Mouse (Mus musculus) CH12.LX (cell line): ENCODE data around the gene Cyp2d40. TPM values are rescaled to one million over a fixed set of nuclear protein-coding genes. Genes with fewer than 3 reads are reported as not detected.

ENCODE experiments used
- DNase-seq: peaks from one replicate; pipeline ENCODE4 v3.0.0-alpha.2; 2013; ENCODE audit errors: extremely low read depth
- H3K27ac ChIP-seq: 2 replicates; pipeline ENCODE4 v1.5.1; 2012; ENCODE audit warnings: low read depth, mild to moderate bottlenecking, control low read depth, moderate library complexity; ENCODE audit not compliant: insufficient read depth
- H3K27me3 ChIP-seq: replicated peaks from 2 replicates; pipeline ENCODE3; 2012; ENCODE audit warnings: inconsistent platforms
- H3K36me3 ChIP-seq, 2 experiments: replicated peaks in 1 of 2; 2 replicates each; pipeline versions ENCODE3 to v1.6.1; 2012; ENCODE audit warnings: inconsistent platforms in 1 of 2, low read length in 1 of 2, mild to moderate bottlenecking in 1 of 2, mixed read lengths in 1 of 2, moderate library complexity in 1 of 2; ENCODE audit not compliant: control insufficient read depth in 1 of 2, insufficient read depth in 1 of 2
- H3K4me1 ChIP-seq, 2 experiments: 2 replicates each; pipeline ENCODE4 v1.6.1; 2012; ENCODE audit warnings: inconsistent platforms in 1 of 2, moderate library complexity in 1 of 2; ENCODE audit not compliant: insufficient read depth in 2 of 2, control insufficient read depth in 1 of 2
- H3K4me2 ChIP-seq: 2 replicates; pipeline ENCODE4 v1.6.1; 2012; ENCODE audit warnings: low read depth, mild to moderate bottlenecking, control low read depth; ENCODE audit not compliant: poor library complexity, insufficient read depth, severe bottlenecking
- H3K4me3 ChIP-seq, 3 experiments: fragments of 150-350 bp in 1 of 3; sonication (generic) in 1 of 3; replicated peaks in 1 of 3; 2 replicates each; pipeline versions ENCODE3 to v1.5.1; 2011 to 2012; ENCODE audit warnings: low read depth in 2 of 3, low read length in 2 of 3, mild to moderate bottlenecking in 2 of 3, moderate library complexity in 2 of 3, control low read depth in 1 of 3, improper control_type of control experiment in 1 of 3, inconsistent platforms in 1 of 3, mixed read lengths in 1 of 3; ENCODE audit not compliant: poor library complexity in 1 of 3
- H3K79me2 ChIP-seq: replicated peaks from 2 replicates; pipeline ENCODE4 v1.6.1; 2012; ENCODE audit warnings: mild to moderate bottlenecking, moderate library complexity; ENCODE audit not compliant: control insufficient read depth, poor library complexity, insufficient read depth, severe bottlenecking; ENCODE audit errors: extremely low read depth
- H3K9ac ChIP-seq: 2 replicates; pipeline ENCODE4 v1.6.1; 2012; ENCODE audit warnings: low read depth, mild to moderate bottlenecking, control low read depth, moderate library complexity; ENCODE audit not compliant: insufficient read depth
- H3K9me3 ChIP-seq: replicated peaks from 2 replicates; pipeline ENCODE3; 2012; ENCODE audit warnings: low read length, inconsistent platforms, mixed read lengths
- BHLHE40 ChIP-seq: IDR thresholded peaks from 2 replicates; pipeline ENCODE4 v1.6.1; 2011; ENCODE audit warnings: mild to moderate bottlenecking, low read depth, low read length, improper control_type of control experiment
- CHD1 ChIP-seq: IDR thresholded peaks from 2 replicates; pipeline ENCODE4 v1.6.1; 2012; ENCODE audit warnings: low read depth, low read length, improper control_type of control experiment, inconsistent platforms
- CHD2 ChIP-seq: IDR thresholded peaks from 2 replicates; pipeline ENCODE4 v1.6.1; 2011; ENCODE audit warnings: low read length, improper control_type of control experiment
- CTCF ChIP-seq, 2 experiments: IDR thresholded peaks in 1 of 2; conservative IDR thresholded peaks in 1 of 2; 2 replicates each; pipeline ENCODE4 v1.5.1; 2011 to 2012; ENCODE audit warnings: low read depth in 2 of 2, low read length in 2 of 2, improper control_type of control experiment in 1 of 2, inconsistent platforms in 1 of 2, mild to moderate bottlenecking in 1 of 2, moderate library complexity in 1 of 2
- E2F4 ChIP-seq: IDR thresholded peaks from 2 replicates; pipeline ENCODE4 v1.6.1; 2011; ENCODE audit warnings: low read depth, low read length, improper control_type of control experiment; ENCODE audit not compliant: insufficient replicate concordance
- ELF1 ChIP-seq: IDR thresholded peaks from 2 replicates; pipeline ENCODE4 v1.6.1; 2014; ENCODE audit warnings: low read depth, mild to moderate bottlenecking, inconsistent platforms, low read length, improper control_type of control experiment
- EP300 ChIP-seq: IDR thresholded peaks from 2 replicates; pipeline ENCODE4 v1.6.1; 2011; ENCODE audit warnings: low read length, improper control_type of control experiment
- ETS1 ChIP-seq: conservative IDR thresholded peaks from 2 replicates; pipeline ENCODE4 v1.6.1; 2012; ENCODE audit warnings: low read depth, mild to moderate bottlenecking, inconsistent platforms, low read length, improper control_type of control experiment, moderate library complexity
- GABPA ChIP-seq: IDR thresholded peaks from 2 replicates; pipeline ENCODE4 v1.6.1; 2012; ENCODE audit warnings: low read depth, low read length, improper control_type of control experiment, inconsistent platforms; ENCODE audit not compliant: insufficient replicate concordance
- IRF4 ChIP-seq: IDR thresholded peaks from 2 replicates; pipeline ENCODE4 v1.6.1; 2014; ENCODE audit warnings: low read depth, mild to moderate bottlenecking, inconsistent platforms, low read length, improper control_type of control experiment
- JUN ChIP-seq: IDR thresholded peaks from 2 replicates; pipeline ENCODE4 v1.6.1; 2011; ENCODE audit warnings: low read depth, mild to moderate bottlenecking, low read length, improper control_type of control experiment, moderate library complexity; ENCODE audit not compliant: insufficient read depth
- KAT2A ChIP-seq: IDR thresholded peaks from 2 replicates; pipeline ENCODE4 v1.6.1; 2012; ENCODE audit warnings: low read length, improper control_type of control experiment, inconsistent platforms; ENCODE audit not compliant: insufficient replicate concordance
- MAX ChIP-seq: IDR thresholded peaks from 2 replicates; pipeline ENCODE4 v1.6.1; 2011; ENCODE audit warnings: low read length, improper control_type of control experiment
- MEF2A ChIP-seq: IDR thresholded peaks from 2 replicates; pipeline ENCODE4 v1.6.1; 2014; ENCODE audit warnings: low read depth, mild to moderate bottlenecking, inconsistent platforms, low read length, improper control_type of control experiment, borderline replicate concordance
- MXI1 ChIP-seq: IDR thresholded peaks from 2 replicates; pipeline ENCODE4 v1.6.1; 2011; ENCODE audit warnings: mild to moderate bottlenecking, low read depth, low read length, improper control_type of control experiment
- MYC ChIP-seq: IDR thresholded peaks from 2 replicates; pipeline ENCODE4 v1.6.1; 2011; ENCODE audit warnings: low read depth, mild to moderate bottlenecking, improper control_type of control experiment, low read length
- NELFE ChIP-seq: IDR thresholded peaks from 2 replicates; pipeline ENCODE4 v1.6.1; 2011; ENCODE audit warnings: low read depth, low read length, improper control_type of control experiment
- NRF1 ChIP-seq: IDR thresholded peaks from 2 replicates; pipeline ENCODE4 v1.6.1; 2014; ENCODE audit warnings: low read depth, mild to moderate bottlenecking, inconsistent platforms, low read length, improper control_type of control experiment, moderate library complexity
- PAX5 ChIP-seq: IDR thresholded peaks from 2 replicates; pipeline ENCODE4 v1.6.1; 2012; ENCODE audit warnings: low read length, inconsistent platforms, mixed read lengths
- POLR2A ChIP-seq: IDR thresholded peaks from 2 replicates; pipeline ENCODE4 v1.6.1; 2011; ENCODE audit warnings: low read depth, mild to moderate bottlenecking, improper control_type of control experiment, low read length
- POLR2AphosphoS2 ChIP-seq: IDR thresholded peaks from 2 replicates; pipeline ENCODE4 v1.6.1; 2011; ENCODE audit warnings: low read depth, low read length, improper control_type of control experiment
- RAD21 ChIP-seq: IDR thresholded peaks from 2 replicates; pipeline ENCODE4 v1.6.1; 2011; ENCODE audit warnings: low read depth, mild to moderate bottlenecking, low read length, improper control_type of control experiment, moderate library complexity
- SIN3A ChIP-seq: IDR thresholded peaks from 2 replicates; pipeline ENCODE4 v1.6.1; 2012; ENCODE audit warnings: low read length, improper control_type of control experiment, inconsistent platforms
- SMC3 ChIP-seq: IDR thresholded peaks from 2 replicates; pipeline ENCODE4 v1.6.1; 2011; ENCODE audit warnings: low read depth, low read length, improper control_type of control experiment
- TBP ChIP-seq: conservative IDR thresholded peaks from 2 replicates; pipeline ENCODE4 v1.6.1; 2011; ENCODE audit warnings: low read depth, low read length, improper control_type of control experiment
- UBTF ChIP-seq: IDR thresholded peaks from 2 replicates; pipeline ENCODE4 v1.6.1; 2012; ENCODE audit warnings: low read depth, mild to moderate bottlenecking, inconsistent platforms, low read length, improper control_type of control experiment, moderate library complexity
- USF1 ChIP-seq: IDR thresholded peaks from 2 replicates; pipeline ENCODE4 v1.6.1; 2014; ENCODE audit warnings: low read depth, mild to moderate bottlenecking, inconsistent platforms, low read length, improper control_type of control experiment
- ZMIZ1 ChIP-seq: IDR thresholded peaks from 2 replicates; pipeline ENCODE4 v1.6.1; 2012; ENCODE audit warnings: low read depth, mild to moderate bottlenecking, inconsistent platforms, low read length, improper control_type of control experiment
- ZNF384 ChIP-seq: IDR thresholded peaks from 2 replicates; pipeline ENCODE4 v1.6.1; 2012; ENCODE audit warnings: low read depth, low read length, improper control_type of control experiment, inconsistent platforms
- dilution Hi-C: fragments of 300-500 bp; cut with MboI; formaldehyde crosslinking; loops from 2 replicates; pipeline ENCODE4 v1.14.3; 2020; ENCODE audit warnings: low sequenced_read_pairs; ENCODE audit not compliant: extremely low pct_unique_long_range_greater_than_20kb, extremely low pct_ligation_motif_present
- in situ Hi-C: fragments of 300-500 bp; cut with MboI; formaldehyde crosslinking; loops from 3 replicates; pipeline ENCODE4 v1.14.3; 2019; ENCODE audit warnings: low sequenced_read_pairs, low pct_ligation_motif_present, low pct_unique_long_range_greater_than_20kb, mixed read lengths
- polyA plus RNA-seq: library from polyadenylated mRNA; unstranded; fragments of >175 nt; gene quantifications from 2 replicates; pipeline ENCODE4 v1.2.1, GENCODE M21; 2012; ENCODE audit warnings: low read depth; ENCODE audit not compliant: insufficient read length
- total RNA-seq, 2 experiments: library from RNA; depleted of rRNA; stranded (reverse); fragments of 300-350 nt in 1 of 2; fragments of >200 nt in 1 of 2; gene quantifications; 2 replicates each; pipeline ENCODE4 v1.2.3; 2012 to 2014

The Cyp2d40 gene
- total and polyA plus RNA-seq, 3 experiments: not detected

DNA sequence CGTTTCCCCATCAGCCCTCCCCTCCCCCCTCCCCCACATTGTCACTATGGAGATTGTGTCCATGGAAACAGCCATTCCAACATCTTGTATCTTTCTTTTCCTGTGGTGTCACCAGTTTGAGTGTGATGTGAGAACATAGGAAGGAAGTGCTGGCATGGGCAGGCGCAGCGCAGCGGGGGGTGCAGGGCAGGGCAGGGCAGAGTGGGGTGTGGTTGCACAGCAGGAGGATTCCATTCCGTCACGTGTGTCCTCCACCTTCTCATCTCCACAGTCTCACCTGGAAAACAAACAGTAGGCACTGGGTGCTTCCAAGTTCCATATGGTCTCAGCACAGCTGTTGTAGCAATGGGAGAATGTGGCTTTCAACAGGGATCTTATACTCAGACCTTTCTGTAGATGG lies 45.5 kb upstream of the Cyp2d40 start:
- H3K36me3 ChIP-seq: peaks cover 22 to 59% of the 10 kb centered on the region in 2 experiments
- dilution Hi-C loops (no loop called here), in situ Hi-C loops (loop anchor here (10.0 to 25.0 kb wide), 2 partner anchors 235 to 403 kb away; no protein-coding TSS in a partner anchor)
- DNase-seq: no peak
- no peak overlapping the region for H3K27ac ChIP-seq
- H3K9ac ChIP-seq: no peak overlapping the region
- H3K79me2 ChIP-seq: no peaks in the 10 kb centered on the region
- no peak overlapping the region for H3K4me2 ChIP-seq
- H3K4me1 ChIP-seq: no peaks in the 10 kb centered on the region
- no peaks in the 10 kb centered on the region for H3K27me3 ChIP-seq
- no peaks in the 10 kb centered on the region for H3K9me3 ChIP-seq
- TF ChIP-seq MEF2A (no peak), MAX (no peak), MXI1 (no peak), SMC3 (no peak), ELF1 (no peak), UBTF (no peak), BHLHE40 (no peak), EP300 (no peak), SIN3A (no peak), POLR2AphosphoS2 (no peak), NRF1 (no peak), IRF4 (no peak), PAX5 (no peak), JUN (no peak), GABPA (no peak), ZMIZ1 (no peak), NELFE (no peak), CHD1 (no peak), CHD2 (no peak)
- TF ChIP-seq, all 38 proteins: peak for 0
- H3K4me3 ChIP-seq: no peak overlapping the region

- no peak overlapping the region for H3K9ac ChIP-seq
- peaks cover 17 to 40% of the 10 kb centered on the region in 2 experiments for H3K36me3 ChIP-seq
- H3K4me1 ChIP-seq: no peaks in the 10 kb centered on the region
- no peak overlapping the region for H3K27ac ChIP-seq
- dilution Hi-C loops: no loop called here
- TF ChIP-seq USF1 (no peak), MYC (no peak), CHD1 (no peak), POLR2A (no peak), ZNF384 (no peak), PAX5 (no peak), ZMIZ1 (no peak), RAD21 (no peak), CTCF (conservative IDR thresholded peaks at IDR 0.05 in 1 of 2, IDR thresholded peaks at IDR 0.05 in 1 of 2; ENCODE audit: low read depth in 2 of 2, low read length in 2 of 2) (no peak), ETS1 (no peak), E2F4 (no peak), TBP (no peak), KAT2A (no peak)
- DNase-seq: no peak
- H3K9me3 ChIP-seq: no peaks in the 10 kb centered on the region
- H3K27me3 ChIP-seq: no peaks in the 10 kb centered on the region
- H3K4me2 ChIP-seq: no peak overlapping the region
- no peaks in the 10 kb centered on the region for H3K79me2 ChIP-seq
- in situ Hi-C loops: loop anchor here (10.0 to 25.0 kb wide), 2 partner anchors 238 to 405 kb away; no protein-coding TSS in a partner anchor
- no peak overlapping the region for H3K4me3 ChIP-seq
Observed at GRCm38 (mm10) chr15:82806969-82807763, 43.2 kb upstream of the Cyp2d40 start.
